Mouse (Mus musculus): ENCODE measurements around the gene Bpgm.

Gene Bpgm

GRCm38 (mm10) chr6:34533055-34533454 lies 57.0 kb downstream of the Bpgm start:
- DNase-seq: no peak

GRCm38 (mm10) chr6:34533896-34534295 lies 57.9 kb downstream of the Bpgm start:
- no peak for DNase-seq

GRCm38 (mm10) chr6:34542866-34543265 lies 66.9 kb downstream of the Bpgm start:
- DNase-seq: no peak

GRCm38 (mm10) chr6:34543303-34544206 lies 67.5 kb downstream of the Bpgm start:
- DNase-seq: no peak

- DNase-seq: no peak
Measured at GRCm38 (mm10) chr6:34544207-34544602, 68.2 kb downstream of the Bpgm start.

- DNase-seq: no peak
Measured at GRCm38 (mm10) chr6:34545286-34545685, 69.3 kb downstream of the Bpgm start.

- no peak for DNase-seq
Measured at GRCm38 (mm10) chr6:34548406-34548990, 72.5 kb downstream of the Bpgm start.

GRCm38 (mm10) chr6:34549017-34549416 lies 73.0 kb downstream of the Bpgm start:
- peak; percentile 68 to 70 for DNase-seq

- no peak for DNase-seq
Measured at GRCm38 (mm10) chr6:34552489-34553157, 76.6 kb downstream of the Bpgm start.

GRCm38 (mm10) chr6:34554291-34554997 lies 78.4 kb downstream of the Bpgm start:
- no peak for DNase-seq
